Comparison of ENCODE assay signal across 7 mouse cellular contexts in the genomic region with DNA sequence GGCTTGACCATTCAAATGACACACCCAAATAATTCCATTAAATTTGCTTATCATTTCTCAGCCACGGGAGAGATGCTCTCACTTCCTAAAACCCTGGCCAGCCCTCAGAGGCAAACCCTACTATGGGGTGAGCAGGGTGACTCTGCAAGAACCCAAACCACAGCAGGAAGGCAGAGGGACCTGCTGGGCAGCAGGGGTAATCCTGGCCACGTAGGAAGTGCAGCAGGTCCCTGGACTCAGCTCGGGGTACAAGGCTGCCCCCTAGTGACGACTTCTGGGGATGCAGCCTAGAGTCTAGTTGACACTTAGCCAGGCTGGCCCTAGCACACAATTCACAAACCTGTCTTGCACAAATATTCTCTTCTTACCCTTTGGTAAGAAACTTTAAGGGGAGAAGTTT. TPM values are rescaled to one million over a fixed set of nuclear protein-coding genes. Genes with fewer than 3 reads are reported as not detected.
DNase-seq lines count a peak whose midpoint lies in the region; ATAC-seq lines count a peak whose summit lies in the region.

No protein-coding gene starts in this region.

- H3K9ac ChIP-seq in embryonic facial prominence, embryonic 11.5 days (replicated peaks; ENCODE audit: low read length): no peak overlapping the region
- H3K9ac ChIP-seq in midbrain, embryonic 11.5 days (ENCODE audit: low read length): no peak overlapping the region

- no peak overlapping the region for H3K4me3 ChIP-seq in embryonic facial prominence, embryonic 11.5 days (ENCODE audit: low read depth, low read length)
- H3K4me3 ChIP-seq in midbrain, embryonic 11.5 days (ENCODE audit: low read depth, low read length): peak overlapping the region; percentile 13; the same call in 1 of the 2 replicates

- intact Hi-C loops in left cerebral cortex, postnatal 4 days (cut with DNase I): loop anchor here (5.0 kb wide), 3 partner anchors 866 to 1071 kb away; no protein-coding TSS in a partner anchor

- DNase-seq in adrenal gland, postnatal 14 days: peak; percentile 89
- DNase-seq in embryonic facial prominence, embryonic 11.5 days (ENCODE audit: low spot score): peak; percentile 86
- DNase-seq in heart, adult 11 months: peak; percentile 96
- DNase-seq in kidney, adult 11 months: peak; percentile 61
- DNase-seq in left cerebral cortex, postnatal 4 days: peak; percentile 83
- peak; percentile 99 for DNase-seq in midbrain, embryonic 11.5 days (ENCODE audit: low spot score, missing footprints)
- peak; percentile 89 for DNase-seq in right cerebral cortex, postnatal 4 days

- no peaks in the 10 kb centered on the region for H3K36me3 ChIP-seq in embryonic facial prominence, embryonic 11.5 days (replicated peaks; ENCODE audit: control insufficient read depth, insufficient read depth, low read depth, low read length)
- H3K36me3 ChIP-seq in midbrain, embryonic 11.5 days (ENCODE audit: control insufficient read depth, insufficient read depth, low read length): no peaks in the 10 kb centered on the region

- H3K27ac ChIP-seq in embryonic facial prominence, embryonic 11.5 days (replicated peaks; ENCODE audit: low read depth, low read length): no peak overlapping the region
- no peak overlapping the region for H3K27ac ChIP-seq in midbrain, embryonic 11.5 days (ENCODE audit: low read depth, low read length)

- WGBS in embryonic facial prominence, embryonic 11.5 days: 0% methylated on average over 4 of the region's 4 CpGs
- WGBS in midbrain, embryonic 11.5 days: 1% methylated on average over 4 of the region's 4 CpGs

- H3K9me3 ChIP-seq in embryonic facial prominence, embryonic 11.5 days (replicated peaks; ENCODE audit: control insufficient read depth, low read length): no peaks in the 10 kb centered on the region
- no peaks in the 10 kb centered on the region for H3K9me3 ChIP-seq in midbrain, embryonic 11.5 days (ENCODE audit: control insufficient read depth, low read length)

- no peak overlapping the region for H3K4me2 ChIP-seq in embryonic facial prominence, embryonic 11.5 days (ENCODE audit: low read depth, low read length)
- peak overlapping the region; percentile 23 for H3K4me2 ChIP-seq in midbrain, embryonic 11.5 days

- peaks cover 4% of the 10 kb centered on the region; the same call in 1 of the 2 replicates for H3K27me3 ChIP-seq in embryonic facial prominence, embryonic 11.5 days (ENCODE audit: control insufficient read depth, insufficient read depth, low read length)
- peaks cover 7% of the 10 kb centered on the region; the same call in 1 of the 2 replicates for H3K27me3 ChIP-seq in midbrain, embryonic 11.5 days (ENCODE audit: control insufficient read depth, insufficient read depth, low read length)

- ATAC-seq in embryonic facial prominence, embryonic 11.5 days (replicated peaks; ENCODE audit: insufficient number of reproducible peaks, low FRiP score, low TSS enrichment, low read depth): 0 out of 2 replicates have a peak, but pooled peaks have one; percentile 21
- peak; percentile 76 for ATAC-seq in midbrain, embryonic 11.5 days (ENCODE audit: low FRiP score)

- H3K4me1 ChIP-seq in embryonic facial prominence, embryonic 11.5 days (ENCODE audit: control insufficient read depth, insufficient read depth, low read length): peaks cover 3% of the 10 kb centered on the region; the same call in 1 of the 2 replicates
- H3K4me1 ChIP-seq in midbrain, embryonic 11.5 days (ENCODE audit: control insufficient read depth, insufficient read depth, low read length): peaks cover 2% of the 10 kb centered on the region; the same call in 1 of the 2 replicates

RNA-seq across cellular contexts. Expression of gene Htr2a, which starts 2.7 kb away (rescaled TPM):
- 0.11 and 0.26 TPM in 2 replicates for total RNA-seq in adrenal gland, postnatal 14 days (2021)
- 0.31 and 0.32 TPM in 2 replicates for polyA plus RNA-seq in embryonic facial prominence, embryonic 11.5 days (2014; fragmentation: Nextera tagmentation; extraction: Ambion mirVana)
- 1 to 10 TPM; 8.6 to 9.8 TPM for total RNA-seq in left cerebral cortex, postnatal 4 days (2021)
- polyA plus RNA-seq in midbrain, embryonic 11.5 days (2014; fragmentation: Nextera tagmentation; extraction: Ambion mirVana): 0.41 and 0.75 TPM in 2 replicates
